Mouse (Mus musculus) erythroblast, embryonic 14.5 days (primary cell): ENCODE measurements around the gene Snrnp27.

Experiments
- GATA1 ChIP-seq: IDR thresholded peaks from 2 replicates; pipeline ENCODE4 v1.6.1; 2012; ENCODE audit warnings: low read length, inconsistent platforms, mixed read lengths
- TAL1 ChIP-seq: IDR thresholded peaks from 3 replicates; pipeline ENCODE4 v1.6.1; 2012; ENCODE audit warnings: low read length, inconsistent platforms, mixed read lengths

DNA sequence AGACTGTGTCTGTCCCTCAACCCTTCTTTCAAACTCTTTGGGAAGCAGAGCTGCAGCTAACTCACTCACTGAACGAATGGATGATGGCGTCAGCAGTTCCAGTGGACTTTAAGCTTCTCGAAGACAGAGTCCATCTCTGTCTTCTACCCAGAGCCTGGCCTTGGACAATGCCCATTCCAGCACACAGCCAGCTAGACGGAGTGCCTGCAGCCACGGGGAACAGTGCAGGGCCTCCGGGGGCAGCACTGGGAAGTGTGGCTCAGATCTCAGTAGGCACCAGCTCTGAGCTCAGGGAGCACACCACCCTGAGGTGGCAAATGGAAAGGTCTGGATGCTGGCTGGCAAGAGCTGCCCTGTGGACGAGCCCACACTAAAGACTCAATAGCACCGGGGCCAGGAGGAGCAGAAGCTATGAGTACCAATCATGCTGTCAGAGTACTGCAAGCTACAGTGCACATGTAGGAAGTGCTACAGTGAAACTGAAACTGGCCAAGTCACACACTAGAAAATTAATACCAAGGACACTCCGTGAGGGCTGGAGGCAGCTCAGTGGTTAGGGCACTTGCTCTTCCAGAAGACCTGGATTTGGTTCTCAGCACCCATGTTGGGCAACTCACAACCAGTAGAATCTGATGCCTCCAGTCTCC is 29.9 kb downstream of the Snrnp27 start:
- TF ChIP-seq GATA1 (no peak), TAL1 (no peak)
